Mouse (Mus musculus) adrenal gland (tissue): Measurements from ENCODE around the gene Krtap5-1.
"Not testable (repeated sequence)": the region's sequence is repeated elsewhere in the genome, so short reads cannot be mapped to it uniquely, and the experiment has no call there.

Experiments used
- intact Hi-C: fragments of 180-260 bp; cut with DNase I; formaldehyde crosslinking; loops from one replicate; pipeline ENCODE4 v1.15.1; 2025

The Krtap5-1 gene

GRCm38 (mm10) chr7:142303249-142303648, 6.3 kb upstream of the Krtap5-1 start, which contains the start of gene Krtap5-4:
Gene Krtap5-4, plus strand, starts transcription at chr7:142303549.
- intact Hi-C loops, result no loop called here

- intact Hi-C loops, result not testable (repeated sequence)
Observed at GRCm38 (mm10) chr7:142296108-142296507, 810 bp downstream of the Krtap5-1 start.

GRCm38 (mm10) chr7:142295418-142295817, 1.5 kb downstream of the Krtap5-1 start:
- intact Hi-C loops, result no loop called here

- intact Hi-C loops, result loop anchor here (1.0 kb wide), 1 partner anchor 16 kb away; no protein-coding TSS in a partner anchor
Observed at GRCm38 (mm10) chr7:142293851-142294250, 3.1 kb downstream of the Krtap5-1 start.

GRCm38 (mm10) chr7:142285910-142286612, 10.9 kb downstream of the Krtap5-1 start:
- intact Hi-C loops, result loop anchor here (2.0 kb wide), 1 partner anchor 141 kb away; the partner anchor contains the start of gene Gm45337

- intact Hi-C loops, result loop anchor here (2.0 kb wide), 1 partner anchor 140 kb away; the partner anchor contains the start of gene Gm45337
Observed at GRCm38 (mm10) chr7:142285130-142285835, 11.6 kb downstream of the Krtap5-1 start.

GRCm38 (mm10) chr7:142284615-142285080, 12.3 kb downstream of the Krtap5-1 start:
- intact Hi-C loops, result loop anchor here (2.0 kb wide), 1 partner anchor 140 kb away; the partner anchor contains the start of gene Gm45337

- intact Hi-C loops, result loop anchor here (2.0 kb wide), 1 partner anchor 139 kb away; the partner anchor contains the start of gene Gm45337
Observed at GRCm38 (mm10) chr7:142284023-142284591, 12.8 kb downstream of the Krtap5-1 start.

- intact Hi-C loops, result not testable (repeated sequence)
Observed at GRCm38 (mm10) chr7:142282847-142283246, 14.1 kb downstream of the Krtap5-1 start.

GRCm38 (mm10) chr7:142279291-142279690, 17.6 kb downstream of the Krtap5-1 start:
- intact Hi-C loops, result not testable (repeated sequence)

- intact Hi-C loops, result loop anchor here (1.0 kb wide), 1 partner anchor 15 kb away; no protein-coding TSS in a partner anchor
Observed at GRCm38 (mm10) chr7:142278183-142278582, 18.7 kb downstream of the Krtap5-1 start.

GRCm38 (mm10) chr7:142274263-142274662, 22.7 kb downstream of the Krtap5-1 start, which contains the start of gene Gm4559:
Gene Gm4559, minus strand, starts transcription at chr7:142274363.
- intact Hi-C loops, result not testable (repeated sequence)

GRCm38 (mm10) chr7:142258254-142258653, 38.7 kb downstream of the Krtap5-1 start, which contains the start of gene Gm2431:
Gene Gm2431, minus strand, starts transcription at chr7:142258354.
- intact Hi-C loops, result not testable (repeated sequence)

GRCm38 (mm10) chr7:142255517-142255916, 41.4 kb downstream of the Krtap5-1 start:
- intact Hi-C loops, result loop anchor here (2.0 kb wide), 1 partner anchor 109 kb away; no protein-coding TSS in a partner anchor

GRCm38 (mm10) chr7:142249824-142250223, 47.1 kb downstream of the Krtap5-1 start:
- intact Hi-C loops, result no loop called here
